Mouse (Mus musculus): ENCODE data around the gene 5730409E04Rik. TPM values are rescaled to one million over a fixed set of nuclear protein-coding genes. Genes with fewer than 3 reads are reported as not detected.

The 5730409E04Rik gene
- 7.2 and 7.6 TPM in 2 replicates for polyA plus RNA-seq (2015; fragmentation: Nextera tagmentation; extraction: Ambion mirVana)

DNA sequence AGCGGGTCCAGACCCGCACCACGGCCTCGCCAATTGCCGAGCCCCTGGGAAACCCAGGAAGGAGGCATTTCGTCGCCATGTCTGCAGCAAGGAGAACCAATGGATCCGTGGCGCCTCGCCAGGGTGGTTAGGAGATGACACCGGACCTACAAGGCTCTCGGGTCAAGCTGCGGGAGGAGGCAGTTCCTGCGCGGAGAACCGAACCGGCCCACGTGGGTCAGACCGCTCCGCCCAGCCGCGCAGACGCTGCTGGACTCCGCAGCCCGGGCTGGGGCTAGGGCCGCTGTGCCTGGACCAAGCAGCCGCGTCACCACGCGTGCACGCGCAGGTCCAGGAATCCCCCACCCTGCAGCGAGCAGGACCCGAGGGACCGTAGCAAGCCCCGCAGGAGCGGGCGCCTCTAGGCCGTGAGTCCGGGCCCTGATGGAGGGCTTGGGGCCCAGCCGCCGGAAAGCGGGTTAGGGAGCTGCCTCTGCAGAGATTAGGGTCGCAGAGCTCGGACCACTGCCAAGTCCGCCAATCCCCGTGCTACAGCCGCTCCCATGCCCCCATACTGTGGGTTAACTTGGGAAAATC is at the start of gene 5730409E04Rik:
Gene 5730409E04Rik (plus strand): TSS at position 213 of the 576 bp plus-strand sequence.
- 0 out of 2 replicates have a peak, but pooled peaks cover 11% of the 10 kb centered on the region for H3K4me1 ChIP-seq (replicated peaks)
- peaks cover 9% of the 10 kb centered on the region for H3K36me3 ChIP-seq
- under 1% methylated on average over 48 of the region's 48 CpGs for WGBS
- H3K27ac ChIP-seq (replicated peaks) = peak within 1 kb of the TSS; percentile 35
- peak within 1 kb of the TSS; percentile 79 for H3K4me2 ChIP-seq
- H3K9me3 ChIP-seq = no peaks in the 10 kb centered on the region
- peak within 1 kb of the TSS; percentile 58 for H3K4me3 ChIP-seq
- ATAC-seq (ENCODE audit: low read depth) = peak; percentile 86
- peak within 1 kb of the TSS; percentile 83 for H3K9ac ChIP-seq
- peaks cover 23% of the 10 kb centered on the region for H3K27me3 ChIP-seq

GRCm38 (mm10) chr4:126563798-126564197 is 45.8 kb upstream of the 5730409E04Rik start:
- WGBS = 92% methylated on average over 6 of the region's 6 CpGs

DNA sequence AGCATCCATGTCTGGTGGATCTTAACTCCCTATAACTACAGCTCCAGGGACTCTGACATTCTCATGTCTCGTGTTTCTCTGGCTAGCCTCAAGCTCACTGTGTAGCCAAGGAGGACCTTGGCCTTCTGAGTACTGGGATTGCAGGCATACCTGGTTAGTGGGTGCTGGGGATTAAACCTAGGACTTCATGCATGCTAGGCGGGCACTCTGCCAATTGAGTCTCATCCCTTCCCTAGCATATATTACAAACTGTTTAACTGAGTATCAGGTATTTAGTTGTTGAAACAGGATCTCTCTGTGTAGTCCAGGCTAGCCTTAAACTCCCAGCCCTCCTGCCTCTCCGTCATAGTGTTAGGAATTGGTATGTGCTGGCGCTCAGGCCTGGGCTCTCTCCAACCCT is 42.4 kb upstream of the 5730409E04Rik start:
- Histone ChIP-seq H3K4me1 (replicated peaks) (no peaks in the 10 kb centered on the region), H3K36me3 (peaks cover 10% of the 10 kb centered on the region; the same call in 1 of the 2 replicates), H3K9me3 (no peaks in the 10 kb centered on the region), H3K27me3 (no peaks in the 10 kb centered on the region), H3K4me2 (no peak overlapping the region), H3K9ac (no peak overlapping the region), H3K4me3 (no peak overlapping the region), H3K27ac (replicated peaks) (no peak overlapping the region)
- 96% methylated on average over 4 of the region's 4 CpGs for WGBS
- no peak for ATAC-seq (ENCODE audit: low read depth)

More at GRCm38 (mm10) chr4:126563798-126564197, 45.8 kb upstream of the 5730409E04Rik start:
- Histone ChIP-seq H3K4me3 (no peak overlapping the region), H3K36me3 (peaks cover 8% of the 10 kb centered on the region), H3K27ac (replicated peaks) (no peak overlapping the region), H3K4me1 (replicated peaks) (no peaks in the 10 kb centered on the region), H3K9me3 (no peaks in the 10 kb centered on the region), H3K9ac (no peak overlapping the region), H3K27me3 (no peaks in the 10 kb centered on the region), H3K4me2 (no peak overlapping the region)
- no peak for ATAC-seq (ENCODE audit: low read depth)

DNA sequence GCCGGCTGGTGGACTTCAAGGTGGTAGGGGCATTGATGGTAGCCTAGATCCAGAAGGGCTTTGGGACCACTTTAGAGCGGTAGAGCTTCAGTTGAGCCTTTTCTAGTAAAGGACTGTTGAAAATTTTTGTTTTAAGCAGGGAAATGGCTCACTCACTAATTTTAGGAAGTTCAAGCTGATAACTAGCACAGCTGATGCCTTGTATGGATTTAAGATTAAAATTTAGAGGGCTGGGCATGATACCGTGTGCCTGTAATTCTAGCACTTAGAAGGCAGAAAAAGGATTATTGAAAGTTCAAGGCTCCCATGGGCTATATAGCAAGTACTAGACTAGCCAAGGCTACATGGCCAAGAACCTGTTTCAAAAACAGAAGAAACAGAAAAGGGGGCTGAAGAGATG is 39.8 kb upstream of the 5730409E04Rik start:
- H3K27ac ChIP-seq (replicated peaks) = no peak overlapping the region
- ATAC-seq (ENCODE audit: low read depth) = no peak
- no peak overlapping the region for H3K4me2 ChIP-seq
- no peaks in the 10 kb centered on the region for H3K4me1 ChIP-seq (replicated peaks)
- peaks cover 32% of the 10 kb centered on the region for H3K36me3 ChIP-seq
- no peaks in the 10 kb centered on the region for H3K9me3 ChIP-seq
- H3K4me3 ChIP-seq = no peak overlapping the region
- H3K9ac ChIP-seq = no peak overlapping the region
- WGBS = 98% methylated on average over 3 of the region's 3 CpGs
- H3K27me3 ChIP-seq = no peaks in the 10 kb centered on the region

DNA sequence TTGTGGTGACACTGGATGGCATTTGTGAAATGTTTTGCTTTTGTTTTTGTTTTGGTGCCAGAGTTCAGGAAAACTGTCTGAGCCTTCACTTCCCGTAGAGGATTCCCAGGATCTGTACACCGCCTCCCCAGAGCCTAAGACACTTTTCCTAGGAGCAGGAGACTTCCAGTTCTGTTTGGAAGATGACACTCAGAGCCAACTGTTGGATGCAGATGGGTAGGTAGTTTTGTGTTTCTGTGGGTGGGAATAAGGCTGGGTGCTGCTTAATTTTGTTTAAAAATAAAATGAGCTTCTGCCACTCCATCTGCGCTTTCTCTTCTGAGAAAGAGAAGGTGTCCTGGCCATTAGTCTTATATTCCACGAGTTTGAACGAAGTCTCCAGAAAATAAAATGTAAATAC is 33.3 kb upstream of the 5730409E04Rik start:
- no peak for ATAC-seq (ENCODE audit: low read depth)
- no peaks in the 10 kb centered on the region for H3K4me1 ChIP-seq (replicated peaks)
- H3K9me3 ChIP-seq = no peaks in the 10 kb centered on the region
- no peak overlapping the region for H3K9ac ChIP-seq
- 95% methylated on average over 5 of the region's 5 CpGs for WGBS
- H3K27ac ChIP-seq (replicated peaks) = no peak overlapping the region
- no peaks in the 10 kb centered on the region for H3K27me3 ChIP-seq
- H3K36me3 ChIP-seq = peaks cover 77% of the 10 kb centered on the region
- H3K4me3 ChIP-seq = no peak overlapping the region
- H3K4me2 ChIP-seq = no peak overlapping the region

DNA sequence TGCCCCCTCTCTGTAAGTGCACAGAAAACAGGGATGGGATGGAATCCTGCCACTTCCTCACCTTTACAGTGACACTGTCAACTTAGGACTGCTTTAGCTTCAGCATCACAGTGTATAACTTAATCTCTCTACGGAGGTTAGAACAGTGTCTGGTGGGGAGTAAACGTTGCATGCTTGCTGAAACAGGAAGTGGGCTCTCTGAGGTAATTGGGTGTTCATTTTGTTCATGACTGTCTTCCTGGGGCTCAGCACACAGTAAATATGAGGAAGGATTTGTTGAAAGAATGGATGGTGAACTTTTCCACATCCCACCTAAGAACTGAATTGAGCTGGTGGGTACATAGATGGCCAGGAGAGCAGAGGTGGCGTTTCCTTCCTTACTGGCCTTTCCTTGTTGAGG is 31.7 kb upstream of the 5730409E04Rik start:
- Histone ChIP-seq H3K4me1 (replicated peaks) (no peaks in the 10 kb centered on the region), H3K36me3 (peaks cover 71% of the 10 kb centered on the region), H3K9ac (no peak overlapping the region), H3K9me3 (no peaks in the 10 kb centered on the region), H3K4me3 (no peak overlapping the region), H3K27ac (replicated peaks) (no peak overlapping the region), H3K4me2 (no peak overlapping the region), H3K27me3 (no peaks in the 10 kb centered on the region)
- ATAC-seq (ENCODE audit: low read depth) = no peak
- 95% methylated on average over 3 of the region's 3 CpGs for WGBS

DNA sequence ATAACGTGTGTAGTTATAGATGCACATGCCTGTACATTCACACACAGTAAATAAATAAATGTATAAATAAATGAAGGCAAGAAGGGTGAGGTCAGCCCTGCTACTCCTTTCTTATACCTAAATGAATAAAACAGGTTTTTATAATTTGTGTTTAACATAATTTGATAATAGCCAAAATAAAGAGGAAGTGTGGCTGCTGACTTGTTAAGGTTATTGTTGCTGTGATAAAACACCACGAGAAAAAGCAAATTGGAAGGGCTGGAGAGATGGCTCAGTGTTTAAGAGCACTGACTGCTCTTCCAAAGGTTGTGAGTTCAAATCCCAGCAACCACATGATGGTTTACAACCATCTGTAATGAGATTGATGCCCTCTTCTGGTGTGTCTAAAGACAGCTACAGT is 30.5 kb upstream of the 5730409E04Rik start:
- Histone ChIP-seq H3K4me2 (no peak overlapping the region), H3K36me3 (peaks cover 60% of the 10 kb centered on the region), H3K27me3 (no peaks in the 10 kb centered on the region), H3K9me3 (no peaks in the 10 kb centered on the region), H3K4me3 (no peak overlapping the region), H3K27ac (replicated peaks) (no peak overlapping the region), H3K9ac (no peak overlapping the region), H3K4me1 (replicated peaks) (no peaks in the 10 kb centered on the region)
- WGBS = 87% methylated on average over 2 of the region's 2 CpGs
- ATAC-seq (ENCODE audit: low read depth) = no peak

GRCm38 (mm10) chr4:126585739-126586138 is 23.9 kb upstream of the 5730409E04Rik start:
- ATAC-seq (ENCODE audit: low read depth) = no peak
- H3K4me2 ChIP-seq = no peak overlapping the region
- 97% methylated on average over 13 of the region's 13 CpGs for WGBS
- H3K9me3 ChIP-seq = no peaks in the 10 kb centered on the region
- H3K36me3 ChIP-seq = peaks cover 38% of the 10 kb centered on the region
- no peak overlapping the region for H3K9ac ChIP-seq
- H3K4me1 ChIP-seq (replicated peaks) = no peaks in the 10 kb centered on the region
- H3K27ac ChIP-seq (replicated peaks) = no peak overlapping the region
- H3K27me3 ChIP-seq = no peaks in the 10 kb centered on the region
- no peak overlapping the region for H3K4me3 ChIP-seq

GRCm38 (mm10) chr4:126592039-126592438 is 17.6 kb upstream of the 5730409E04Rik start:
- no peak overlapping the region for H3K9ac ChIP-seq
- H3K27me3 ChIP-seq = no peaks in the 10 kb centered on the region
- H3K36me3 ChIP-seq = peaks cover 20% of the 10 kb centered on the region
- H3K4me3 ChIP-seq = no peak overlapping the region
- 91% methylated on average over 6 of the region's 6 CpGs for WGBS
- no peak overlapping the region for H3K27ac ChIP-seq (replicated peaks)
- H3K9me3 ChIP-seq = no peaks in the 10 kb centered on the region
- no peak overlapping the region for H3K4me2 ChIP-seq
- no peak for ATAC-seq (ENCODE audit: low read depth)
- no peaks in the 10 kb centered on the region for H3K4me1 ChIP-seq (replicated peaks)

DNA sequence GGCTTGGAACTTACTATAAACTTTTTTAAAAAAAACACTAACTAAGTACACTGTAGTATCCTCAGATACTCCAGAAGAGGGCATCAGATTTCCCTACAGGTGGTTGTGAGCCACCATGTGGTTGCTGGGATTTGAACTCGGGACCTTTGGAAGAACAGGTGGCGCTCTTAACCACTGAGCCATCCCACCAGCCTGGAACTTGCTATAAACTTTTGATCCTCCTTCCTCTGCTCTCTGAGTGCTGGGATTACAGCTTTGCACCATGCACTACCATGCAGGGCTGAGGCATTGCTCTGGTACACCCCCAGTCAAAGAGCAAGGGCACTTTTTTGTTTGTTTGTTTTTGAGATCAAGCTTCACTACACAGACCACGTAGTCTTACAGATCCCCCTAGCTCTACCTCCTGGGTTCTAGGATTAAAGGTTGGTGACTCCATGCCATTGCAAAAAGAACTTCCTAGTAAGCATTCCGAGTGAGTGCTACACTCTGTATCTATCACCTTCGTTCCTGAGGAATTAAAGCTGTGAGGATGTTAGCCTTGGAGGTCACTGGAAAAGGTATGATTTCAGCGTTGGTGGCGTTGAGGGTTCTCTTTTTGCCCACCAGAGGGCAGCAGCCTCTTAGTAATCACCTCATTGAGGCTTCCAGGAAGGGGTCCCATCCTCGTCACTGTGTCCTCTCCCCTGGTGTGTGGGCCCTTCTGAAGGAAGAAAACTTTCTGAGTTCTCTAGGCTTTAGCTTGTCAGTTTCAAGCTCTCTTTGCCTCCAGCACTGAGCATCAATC is 9.5 kb upstream of the 5730409E04Rik start:
- 0 out of 2 replicates have a peak, but pooled peaks have one; percentile 56 for ATAC-seq (ENCODE audit: low read depth)
- 31% methylated on average over 8 of the region's 8 CpGs for WGBS

GRCm38 (mm10) chr4:126601597-126602444 is 7.8 kb upstream of the 5730409E04Rik start:
- H3K4me3 ChIP-seq = no peak overlapping the region
- peak; percentile 87 for ATAC-seq (ENCODE audit: low read depth)
- peak overlapping the region; percentile 52; the same call in 1 of the 2 replicates for H3K9ac ChIP-seq
- 25% methylated on average over 19 of the region's 22 CpGs for WGBS
- H3K4me1 ChIP-seq (replicated peaks) = peaks cover 13% of the 10 kb centered on the region
- H3K27me3 ChIP-seq = peaks cover 23% of the 10 kb centered on the region
- no peak overlapping the region for H3K27ac ChIP-seq (replicated peaks)
- H3K36me3 ChIP-seq = no peaks in the 10 kb centered on the region
- peak overlapping the region; percentile 46 for H3K4me2 ChIP-seq
- no peaks in the 10 kb centered on the region for H3K9me3 ChIP-seq

More for the DNA sequence above, 9.5 kb upstream of the 5730409E04Rik start:
- Histone ChIP-seq H3K27ac (replicated peaks) (no peak overlapping the region), H3K4me1 (replicated peaks) (peaks cover 13% of the 10 kb centered on the region), H3K9ac (no peak overlapping the region), H3K36me3 (no peaks in the 10 kb centered on the region), H3K4me2 (no peak overlapping the region), H3K4me3 (no peak overlapping the region), H3K27me3 (peaks cover 17% of the 10 kb centered on the region), H3K9me3 (no peaks in the 10 kb centered on the region)

DNA sequence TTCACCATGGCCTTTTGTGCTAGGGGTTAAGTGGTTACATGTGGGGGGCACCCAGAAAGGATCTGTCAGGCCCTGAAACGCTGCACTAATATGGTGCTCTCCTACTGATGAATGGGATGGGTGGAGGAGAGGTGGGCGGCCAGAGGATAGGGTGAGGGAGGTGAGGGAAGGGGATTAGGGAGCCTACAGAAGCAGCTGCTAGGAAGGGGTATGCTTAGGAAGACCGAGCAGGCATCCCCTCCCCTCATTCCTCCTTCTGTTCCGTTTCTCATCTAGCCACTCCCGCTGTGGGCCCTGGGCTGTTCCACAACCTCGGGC is 7.2 kb upstream of the 5730409E04Rik start:
- peak; percentile 64; the same call in 1 of the 2 replicates for ATAC-seq (ENCODE audit: low read depth)
- WGBS = 12% methylated on average over 6 of the region's 6 CpGs
- H3K27ac ChIP-seq (replicated peaks) = no peak overlapping the region
- H3K4me1 ChIP-seq (replicated peaks) = peaks cover 13% of the 10 kb centered on the region
- H3K9ac ChIP-seq = peak overlapping the region; percentile 52; the same call in 1 of the 2 replicates
- peaks cover 23% of the 10 kb centered on the region for H3K27me3 ChIP-seq
- no peaks in the 10 kb centered on the region for H3K36me3 ChIP-seq
- peak overlapping the region; percentile 46 for H3K4me2 ChIP-seq
- H3K9me3 ChIP-seq = no peaks in the 10 kb centered on the region
- no peak overlapping the region for H3K4me3 ChIP-seq

All from neural tube, embryonic 13.5 days (tissue).